Mouse (Mus musculus): Measurements from ENCODE around the gene Ttc21a.

DNA sequence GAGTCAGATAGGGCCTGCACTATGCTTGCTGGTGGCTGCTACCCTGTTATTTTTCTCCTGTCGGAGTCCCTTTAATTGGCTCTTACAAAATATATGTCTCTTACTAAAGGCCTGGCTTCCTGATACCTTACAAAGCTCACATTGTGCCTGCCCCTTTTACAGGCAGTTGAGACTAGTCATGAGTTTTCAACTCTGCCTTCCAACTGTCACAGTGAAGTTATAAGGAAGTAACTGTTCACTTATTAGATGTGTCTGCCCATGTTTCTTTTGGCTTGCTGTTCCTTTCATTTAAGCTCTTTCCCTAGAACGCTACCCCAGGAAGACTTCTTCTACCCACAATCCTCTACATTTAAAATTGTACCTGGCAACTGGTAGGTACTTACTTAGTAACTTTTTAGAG is 38.0 kb upstream of the Ttc21a start:
- TF ChIP-seq CTCF (IDR thresholded peaks at IDR 0.05) (no peak), EP300 (IDR thresholded peaks at IDR 0.05) (no peak)
